Mouse (Mus musculus) forebrain, embryonic 15.5 days (tissue): ENCODE measurements around the gene Hes7. TPM values are rescaled to one million over a fixed set of nuclear protein-coding genes. Genes with fewer than 3 reads are reported as not detected.

Source experiments
- ATAC-seq: fragments of 200-750 bp; cut with Nextera tagmentation; replicated peaks from 2 replicates; pipeline ENCODE4 v1.8.0; 2017; ENCODE audit warnings: mild to moderate bottlenecking, moderate TSS enrichment, moderate library complexity
- H3K27ac ChIP-seq: fragments of 300-500 bp; sonication (generic); replicated peaks from 2 replicates; pipeline ENCODE4 v1.5.1; 2015; ENCODE audit warnings: mild to moderate bottlenecking, inconsistent platforms
- H3K27me3 ChIP-seq: fragments of 300-500 bp; sonication (generic); 2 replicates; pipeline ENCODE4 v1.6.1; 2015; ENCODE audit warnings: inconsistent platforms
- H3K36me3 ChIP-seq: fragments of 300-500 bp; sonication (generic); 2 replicates; pipeline ENCODE4 v1.6.1; 2015; ENCODE audit warnings: mild to moderate bottlenecking, inconsistent platforms
- H3K4me1 ChIP-seq: fragments of 300-500 bp; sonication (generic); 2 replicates; pipeline ENCODE4 v1.6.1; 2015; ENCODE audit warnings: inconsistent platforms
- H3K4me2 ChIP-seq: fragments of 300-500 bp; sonication (generic); replicated peaks from 2 replicates; pipeline ENCODE4 v1.6.1; 2015; ENCODE audit warnings: mild to moderate bottlenecking, inconsistent platforms
- H3K4me3 ChIP-seq: fragments of 300-500 bp; sonication (generic); 2 replicates; pipeline ENCODE4 v1.5.1; 2015; ENCODE audit warnings: mild to moderate bottlenecking, inconsistent platforms
- H3K9ac ChIP-seq: fragments of 300-500 bp; sonication (generic); replicated peaks from 2 replicates; pipeline ENCODE4 v1.6.1; 2015; ENCODE audit warnings: mild to moderate bottlenecking, inconsistent platforms
- H3K9me3 ChIP-seq: fragments of 300-500 bp; sonication (generic); 2 replicates; pipeline ENCODE4 v1.6.1; 2016; ENCODE audit warnings: inconsistent platforms
- WGBS: fragments of 180-500 bp; shearing (Covaris S2); methylation state at CpG from one replicate; pipeline ENCODE4 v1.1.7; 2015; ENCODE audit warnings: mixed read lengths; 5-methylcytosine and 5-hydroxymethylcytosine counted together
- polyA plus RNA-seq: library from polyadenylated mRNA; unstranded; fragments of >200 nt; fragmentation: Nextera tagmentation; extraction: Ambion mirVana; gene quantifications from 2 replicates; pipeline ENCODE4 v1.2.1, GENCODE M21; 2015

The Hes7 gene
- polyA plus RNA-seq, 1 experiment from 2014 or later, result 0.42 TPM

GRCm38 (mm10) chr11:69105796-69106195 lies 14.4 kb upstream of the Hes7 start:
- Histone ChIP-seq H3K4me3 (no peak overlapping the region), H3K4me2 (no peak overlapping the region), H3K27me3 (no peaks in the 10 kb centered on the region), H3K9ac (no peak overlapping the region), H3K4me1 (peaks cover 7% of the 10 kb centered on the region), H3K27ac (no peak overlapping the region), H3K36me3 (peaks cover 56% of the 10 kb centered on the region), H3K9me3 (no peaks in the 10 kb centered on the region)
- WGBS, result 86% methylated on average over 2 of the region's 2 CpGs
- ATAC-seq, result no peak

GRCm38 (mm10) chr11:69106299-69106698 lies 13.9 kb upstream of the Hes7 start:
- Histone ChIP-seq H3K36me3 (peaks cover 56% of the 10 kb centered on the region), H3K4me1 (peaks cover 9% of the 10 kb centered on the region), H3K4me2 (no peak overlapping the region), H3K9ac (no peak overlapping the region), H3K4me3 (no peak overlapping the region), H3K27ac (no peak overlapping the region), H3K9me3 (no peaks in the 10 kb centered on the region), H3K27me3 (no peaks in the 10 kb centered on the region)
- ATAC-seq, result no peak
- 92% methylated on average over 11 of the region's 11 CpGs for WGBS

- H3K4me1 ChIP-seq, result peaks cover 12% of the 10 kb centered on the region
- no peak overlapping the region for H3K4me3 ChIP-seq
- WGBS, result 85% methylated on average over 11 of the region's 11 CpGs
- no peak overlapping the region for H3K4me2 ChIP-seq
- no peak overlapping the region for H3K9ac ChIP-seq
- no peak overlapping the region for H3K27ac ChIP-seq
- no peaks in the 10 kb centered on the region for H3K9me3 ChIP-seq
- peaks cover 54% of the 10 kb centered on the region for H3K36me3 ChIP-seq
- ATAC-seq, result no peak
- H3K27me3 ChIP-seq, result no peaks in the 10 kb centered on the region
Observed at GRCm38 (mm10) chr11:69106842-69107241, 13.4 kb upstream of the Hes7 start.

- Histone ChIP-seq H3K4me2 (no peak overlapping the region), H3K36me3 (peaks cover 46% of the 10 kb centered on the region), H3K27ac (no peak overlapping the region), H3K4me3 (no peak overlapping the region), H3K27me3 (no peaks in the 10 kb centered on the region), H3K9ac (no peak overlapping the region), H3K4me1 (peaks cover 12% of the 10 kb centered on the region), H3K9me3 (no peaks in the 10 kb centered on the region)
- 94% methylated on average over 11 of the region's 11 CpGs for WGBS
- no peak for ATAC-seq
Observed at GRCm38 (mm10) chr11:69107676-69108075, 12.5 kb upstream of the Hes7 start.

GRCm38 (mm10) chr11:69108223-69108622 lies 12.0 kb upstream of the Hes7 start:
- WGBS, result 93% methylated on average over 9 of the region's 9 CpGs
- Histone ChIP-seq H3K36me3 (peaks cover 41% of the 10 kb centered on the region), H3K27ac (no peak overlapping the region), H3K9me3 (no peaks in the 10 kb centered on the region), H3K4me2 (no peak overlapping the region), H3K4me1 (peaks cover 12% of the 10 kb centered on the region), H3K27me3 (no peaks in the 10 kb centered on the region), H3K9ac (no peak overlapping the region), H3K4me3 (no peak overlapping the region)
- no peak for ATAC-seq

GRCm38 (mm10) chr11:69109032-69109900 lies 10.9 kb upstream of the Hes7 start:
- Histone ChIP-seq H3K9me3 (no peaks in the 10 kb centered on the region), H3K4me3 (no peak overlapping the region), H3K9ac (no peak overlapping the region), H3K4me1 (peaks cover 12% of the 10 kb centered on the region), H3K27ac (no peak overlapping the region), H3K27me3 (no peaks in the 10 kb centered on the region), H3K36me3 (peaks cover 30% of the 10 kb centered on the region), H3K4me2 (no peak overlapping the region)
- 80% methylated on average over 13 of the region's 13 CpGs for whole genome bisulfite sequencing
- ATAC-seq, result no peak

GRCm38 (mm10) chr11:69110319-69111046 lies 9.7 kb upstream of the Hes7 start:
- no peaks in the 10 kb centered on the region for H3K27me3 ChIP-seq
- peak overlapping the region; percentile 17 for H3K9ac ChIP-seq
- H3K4me2 ChIP-seq, result peak overlapping the region; percentile 48
- peaks cover 21% of the 10 kb centered on the region for H3K36me3 ChIP-seq
- peak overlapping the region; percentile 53 for H3K27ac ChIP-seq
- peak overlapping the region; percentile 42 for H3K4me3 ChIP-seq
- ATAC-seq, result peak; percentile 75
- H3K4me1 ChIP-seq, result peaks cover 12% of the 10 kb centered on the region
- no peaks in the 10 kb centered on the region for H3K9me3 ChIP-seq
- under 1% methylated on average over 30 of the region's 30 CpGs for WGBS

GRCm38 (mm10) chr11:69111051-69111810 lies 9.0 kb upstream of the Hes7 start:
- Histone ChIP-seq H3K4me2 (peak overlapping the region; percentile 48), H3K27ac (no peak overlapping the region; the same call in 1 of the 2 replicates), H3K4me1 (peaks cover 12% of the 10 kb centered on the region), H3K4me3 (peak overlapping the region; percentile 42), H3K9me3 (no peaks in the 10 kb centered on the region), H3K9ac (peak overlapping the region; percentile 17; the same call in 1 of the 2 replicates), H3K27me3 (no peaks in the 10 kb centered on the region), H3K36me3 (peaks cover 14% of the 10 kb centered on the region)
- no peak for ATAC-seq
- whole genome bisulfite sequencing, result 6% methylated on average over 21 of the region's 21 CpGs

- H3K27me3 ChIP-seq, result no peaks in the 10 kb centered on the region
- 0 out of 2 replicates have a peak overlapping the region, but pooled peaks have one; percentile 48 for H3K4me2 ChIP-seq
- 65% methylated on average over 4 of the region's 4 CpGs for WGBS
- H3K27ac ChIP-seq, result no peak overlapping the region; the same call in 1 of the 2 replicates
- no peak overlapping the region for H3K9ac ChIP-seq
- H3K36me3 ChIP-seq, result peaks cover 14% of the 10 kb centered on the region
- no peak for ATAC-seq
- no peaks in the 10 kb centered on the region for H3K9me3 ChIP-seq
- peak overlapping the region; percentile 42; the same call in 1 of the 2 replicates for H3K4me3 ChIP-seq
- H3K4me1 ChIP-seq, result peaks cover 13% of the 10 kb centered on the region
Observed at GRCm38 (mm10) chr11:69111865-69112264, 8.3 kb upstream of the Hes7 start.

- Histone ChIP-seq H3K27me3 (no peaks in the 10 kb centered on the region), H3K9ac (no peak overlapping the region), H3K4me3 (no peak overlapping the region), H3K27ac (no peak overlapping the region), H3K36me3 (peaks cover under 1% of the 10 kb centered on the region; the same call in 1 of the 2 replicates), H3K4me2 (no peak overlapping the region), H3K4me1 (peaks cover 29% of the 10 kb centered on the region), H3K9me3 (no peaks in the 10 kb centered on the region)
- no peak for ATAC-seq
- 65% methylated on average over 3 of the region's 3 CpGs for WGBS
Observed at GRCm38 (mm10) chr11:69114018-69114417, 6.2 kb upstream of the Hes7 start.

GRCm38 (mm10) chr11:69114621-69115020 lies 5.6 kb upstream of the Hes7 start:
- H3K4me2 ChIP-seq, result no peak overlapping the region
- 81% methylated on average over 3 of the region's 3 CpGs for WGBS
- H3K9me3 ChIP-seq, result no peaks in the 10 kb centered on the region
- no peak for ATAC-seq
- no peaks in the 10 kb centered on the region for H3K36me3 ChIP-seq
- H3K9ac ChIP-seq, result no peak overlapping the region
- H3K4me3 ChIP-seq, result no peak overlapping the region
- H3K4me1 ChIP-seq, result peaks cover 34% of the 10 kb centered on the region
- no peak overlapping the region for H3K27ac ChIP-seq
- H3K27me3 ChIP-seq, result no peaks in the 10 kb centered on the region
